Mouse (Mus musculus) lung, embryonic 15.5 days (tissue): ENCODE results near the gene Per1. TPM values are rescaled to one million over a fixed set of nuclear protein-coding genes. Genes with fewer than 3 reads are reported as not detected.

Experiments used
- polyA plus RNA-seq: library from polyadenylated mRNA; unstranded; fragments of >200 nt; fragmentation: Nextera tagmentation; extraction: Ambion mirVana; gene quantifications from 2 replicates; pipeline ENCODE4 v1.2.1, GENCODE M21; 2015

Per1 gene
- polyA plus RNA-seq, 1 experiment from 2014 or later = 24.0 TPM

Other genes starting within 250 kb of the Per1 start
- gene Ndel1, start 223.4 kb upstream of the Per1 start, polyA plus RNA-seq = 72.8 and 77.1 TPM in 2 replicates
- 0.16 TPM in 2 replicates for gene Rnf222, start 206.7 kb upstream of the Per1 start, polyA plus RNA-seq
- gene Rpl26, start 193.6 kb upstream of the Per1 start, polyA plus RNA-seq = 880 and 922 TPM in 2 replicates
- gene Odf4, start 168.1 kb upstream of the Per1 start, polyA plus RNA-seq = not detected in 2 replicates
- 21.2 and 24.4 TPM in 2 replicates for gene Arhgef15, start 137.7 kb upstream of the Per1 start, polyA plus RNA-seq
- gene Slc25a35, start 127.1 kb upstream of the Per1 start, polyA plus RNA-seq = 2.8 and 3.1 TPM in 2 replicates
- 46.2 and 46.6 TPM in 2 replicates for gene Rangrf, start 120.0 kb upstream of the Per1 start, polyA plus RNA-seq
- gene Pfas, start 86.8 kb upstream of the Per1 start, polyA plus RNA-seq = 31.4 and 33.4 TPM in 2 replicates
- 53.3 and 54.7 TPM in 2 replicates for gene Ctc1, start 79.3 kb upstream of the Per1 start, polyA plus RNA-seq
- gene Aurkb, start 49.6 kb upstream of the Per1 start, polyA plus RNA-seq = 207 and 211 TPM in 2 replicates
- gene Borcs6, start 35.5 kb upstream of the Per1 start, polyA plus RNA-seq = 9.1 and 10.3 TPM in 2 replicates
- 69.3 and 71.1 TPM in 2 replicates for gene Tmem107, start 24.4 kb upstream of the Per1 start, polyA plus RNA-seq
- 61.6 and 66.6 TPM in 2 replicates for gene Vamp2, start 6.7 kb upstream of the Per1 start, polyA plus RNA-seq
- 0.52 and 0.60 TPM in 2 replicates for gene Hes7, start 25.2 kb downstream of the Per1 start, polyA plus RNA-seq
- 0.36 and 0.57 TPM in 2 replicates for gene 9130213A22Rik, start 27.4 kb downstream of the Per1 start, polyA plus RNA-seq
- gene Aloxe3, start 30.7 kb downstream of the Per1 start, polyA plus RNA-seq = 0.16 and 0.53 TPM in 2 replicates
- gene Alox12b, start 61.8 kb downstream of the Per1 start, polyA plus RNA-seq = not detected in 2 replicates
- gene Alox8, start 102.6 kb downstream of the Per1 start, polyA plus RNA-seq = 0.29 and 0.67 TPM in 2 replicates
- gene Gucy2e, start 141.8 kb downstream of the Per1 start, polyA plus RNA-seq = 0.07 and 0.08 TPM in 2 replicates
- gene Cntrob, start 228.6 kb downstream of the Per1 start, polyA plus RNA-seq = 24.3 and 24.6 TPM in 2 replicates
- 150 and 157 TPM in 2 replicates for gene Trappc1, start 228.8 kb downstream of the Per1 start, polyA plus RNA-seq
- gene Kcnab3, start 231.0 kb downstream of the Per1 start, polyA plus RNA-seq = 0.74 and 1.1 TPM in 2 replicates
- 12.0 and 14.8 TPM in 2 replicates for gene Rnf227, start 245.2 kb downstream of the Per1 start, polyA plus RNA-seq